Mouse (Mus musculus) heart, embryonic 10.5 days (tissue): ENCODE results near the gene Olfr19. TPM values are rescaled to one million over a fixed set of nuclear protein-coding genes. Genes with fewer than 3 reads are reported as not detected.
"Not testable (repeated sequence)": the region's sequence is repeated elsewhere in the genome, so short reads cannot be mapped to it uniquely, and the experiment has no call there.

ENCODE experiments used
- DNase-seq: peaks from one replicate; pipeline ENCODE4 v3.0.0-alpha.2; 2017; ENCODE audit warnings: low spot score
- H3K27ac ChIP-seq: fragments of 300-500 bp; sonication (generic); 2 replicates; pipeline ENCODE4 v1.5.1; 2016; ENCODE audit warnings: mild to moderate bottlenecking
- H3K27me3 ChIP-seq: fragments of 300-500 bp; sonication (generic); 2 replicates; pipeline ENCODE4 v1.6.1; 2016; ENCODE audit warnings: mild to moderate bottlenecking; ENCODE audit not compliant: poor library complexity, insufficient read depth, severe bottlenecking
- H3K36me3 ChIP-seq: fragments of 300-500 bp; sonication (generic); 2 replicates; pipeline ENCODE4 v1.6.1; 2016; ENCODE audit warnings: mild to moderate bottlenecking, moderate library complexity
- H3K4me1 ChIP-seq: fragments of 300-500 bp; sonication (generic); 2 replicates; pipeline ENCODE4 v1.6.1; 2016; ENCODE audit warnings: mild to moderate bottlenecking
- H3K4me3 ChIP-seq: fragments of 300-500 bp; sonication (generic); 2 replicates; pipeline ENCODE4 v1.5.1; 2016; ENCODE audit warnings: mild to moderate bottlenecking, moderate library complexity
- H3K9me3 ChIP-seq: fragments of 300-500 bp; sonication (generic); 2 replicates; pipeline ENCODE4 v1.6.1; 2016; ENCODE audit warnings: mild to moderate bottlenecking, moderate library complexity
- WGBS: fragments of 180-500 bp; shearing (Covaris S2); methylation state at CpG from one replicate; pipeline ENCODE4 v1.1.7; 2016; 5-methylcytosine and 5-hydroxymethylcytosine counted together
- polyA plus RNA-seq: library from polyadenylated mRNA; unstranded; fragments of >200 nt; fragmentation: Nextera tagmentation; extraction: Ambion mirVana; gene quantifications from 2 replicates; pipeline ENCODE4 v1.2.1, GENCODE M21; 2016

Olfr19 gene
- polyA plus RNA-seq, result not detected in 2 replicates

DNA sequence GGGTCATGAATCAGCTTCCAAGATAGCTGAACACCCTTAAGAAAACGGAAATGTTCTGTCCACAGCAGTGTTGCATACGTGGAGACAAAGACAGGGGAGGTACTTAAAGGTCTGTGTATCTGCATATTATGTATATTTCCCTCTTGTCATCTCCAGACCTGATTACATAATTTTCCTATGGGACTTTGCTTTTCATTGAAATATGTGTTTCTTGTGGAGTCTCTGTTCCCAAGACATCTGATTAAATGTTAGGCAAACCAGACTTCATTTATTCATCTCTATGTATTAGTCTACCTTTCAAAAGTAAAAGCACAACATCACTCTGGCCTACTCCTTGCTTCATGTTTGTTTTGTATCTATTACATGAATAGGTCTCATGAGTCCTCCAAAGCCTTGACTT lies at the start of gene Olfr19:
Gene Olfr19 (minus strand): TSS at position 101 of the 400 bp plus-strand sequence.
- H3K4me1 ChIP-seq, result no peaks in the 10 kb centered on the region
- no peak for DNase-seq
- no peaks in the 10 kb centered on the region for H3K9me3 ChIP-seq
- H3K36me3 ChIP-seq, result no peaks in the 10 kb centered on the region
- no peaks in the 10 kb centered on the region for H3K27me3 ChIP-seq
- H3K27ac ChIP-seq, result no peak within 1 kb of the TSS
- 59% methylated on average over 2 of the region's 2 CpGs for WGBS
- H3K4me3 ChIP-seq, result no peak within 1 kb of the TSS

DNA sequence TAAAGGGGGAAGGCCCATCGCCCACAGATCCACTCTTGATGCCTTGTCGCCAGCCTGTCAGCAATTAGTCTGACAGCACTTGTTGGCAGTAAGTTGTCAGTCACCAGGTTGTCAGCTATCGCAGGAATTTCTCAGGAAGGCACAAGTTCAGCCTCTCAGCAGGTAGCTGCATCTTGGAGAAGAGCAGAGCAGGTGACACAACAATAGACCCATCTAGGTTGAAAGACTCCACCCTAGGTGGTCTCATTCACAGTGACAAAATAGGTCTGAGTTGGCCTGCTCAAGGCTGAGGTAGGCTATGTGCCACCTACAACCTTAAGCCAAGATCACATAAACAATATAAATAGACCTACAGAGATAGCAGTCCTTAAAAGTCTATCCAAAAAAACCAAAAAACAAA lies 8.8 kb upstream of the Olfr19 start:
- H3K27ac ChIP-seq, result no peak overlapping the region
- no peaks in the 10 kb centered on the region for H3K36me3 ChIP-seq
- no peaks in the 10 kb centered on the region for H3K4me1 ChIP-seq
- H3K9me3 ChIP-seq, result no peaks in the 10 kb centered on the region
- no peaks in the 10 kb centered on the region for H3K27me3 ChIP-seq
- DNase-seq, result no peak
- WGBS, result 51% methylated on average over 3 of the region's 3 CpGs
- no peak overlapping the region for H3K4me3 ChIP-seq

DNA sequence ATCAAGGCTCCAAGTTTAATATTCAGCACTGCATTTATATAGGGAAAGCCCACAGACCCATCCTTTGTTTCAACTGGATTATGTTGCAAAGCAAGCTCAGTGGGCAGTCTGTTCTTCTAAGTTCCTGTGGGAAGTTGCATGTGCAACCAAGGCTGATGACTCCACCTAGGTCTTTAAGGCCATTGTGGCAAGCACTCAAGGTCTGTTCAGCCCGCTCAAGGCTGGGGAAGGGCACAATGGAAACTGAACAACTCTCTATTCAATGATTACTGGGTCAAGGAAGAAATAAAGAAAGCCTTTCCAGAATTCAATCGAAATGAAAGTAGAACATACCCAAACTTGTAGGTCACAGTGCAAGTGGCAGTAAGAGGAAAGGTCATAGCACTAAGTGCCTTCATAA lies 7.8 kb upstream of the Olfr19 start:
- no peaks in the 10 kb centered on the region for H3K4me1 ChIP-seq
- WGBS, result 64% methylated on average over 2 of the region's 2 CpGs
- no peak overlapping the region for H3K4me3 ChIP-seq
- no peaks in the 10 kb centered on the region for H3K9me3 ChIP-seq
- no peak for DNase-seq
- H3K27ac ChIP-seq, result no peak overlapping the region
- H3K27me3 ChIP-seq, result no peaks in the 10 kb centered on the region
- no peaks in the 10 kb centered on the region for H3K36me3 ChIP-seq

DNA sequence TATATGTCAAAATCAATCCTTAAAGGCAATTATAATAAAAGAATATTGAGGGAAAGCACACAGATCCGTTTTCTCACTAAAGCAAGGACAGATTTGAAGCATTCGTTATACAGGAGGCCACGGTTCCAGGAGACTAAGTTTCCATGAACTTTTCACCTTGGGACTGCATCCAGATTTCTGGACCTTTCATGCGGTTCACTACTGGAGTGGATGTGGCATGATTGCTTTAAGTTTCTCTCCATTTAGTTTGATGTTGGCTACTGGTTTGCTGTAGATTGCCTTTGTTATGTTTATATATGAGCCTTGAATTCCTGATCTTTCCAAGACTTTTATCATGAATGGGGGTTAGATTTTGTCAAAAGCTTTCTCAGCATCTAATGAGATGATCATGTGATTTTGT lies 11.2 kb downstream of the Olfr19 start:
- H3K27me3 ChIP-seq, result no peaks in the 10 kb centered on the region
- H3K36me3 ChIP-seq, result no peaks in the 10 kb centered on the region
- H3K9me3 ChIP-seq, result no peaks in the 10 kb centered on the region
- no peaks in the 10 kb centered on the region for H3K4me1 ChIP-seq
- 76% methylated on average over 4 of the region's 4 CpGs for WGBS
- H3K27ac ChIP-seq, result no peak overlapping the region
- no peak overlapping the region for H3K4me3 ChIP-seq
- no peak for DNase-seq

- H3K4me1 ChIP-seq, H3K27me3 ChIP-seq, H3K27ac ChIP-seq, H3K4me3 ChIP-seq, H3K9me3 ChIP-seq, DNase-seq, H3K36me3 ChIP-seq: not testable (repeated sequence)
Measured at GRCm38 (mm10) chr16:16664516-16664915, 11.7 kb downstream of the Olfr19 start.

- Histone ChIP-seq H3K9me3 (no peaks in the 10 kb centered on the region), H3K4me1 (no peaks in the 10 kb centered on the region), H3K27me3 (no peaks in the 10 kb centered on the region), H3K4me3 (no peak overlapping the region), H3K36me3 (no peaks in the 10 kb centered on the region), H3K27ac (no peak overlapping the region)
- WGBS, result 71% methylated on average over 1 of the region's 1 CpGs
- DNase-seq, result no peak
Measured at GRCm38 (mm10) chr16:16645148-16645547, 31.1 kb downstream of the Olfr19 start.

DNA sequence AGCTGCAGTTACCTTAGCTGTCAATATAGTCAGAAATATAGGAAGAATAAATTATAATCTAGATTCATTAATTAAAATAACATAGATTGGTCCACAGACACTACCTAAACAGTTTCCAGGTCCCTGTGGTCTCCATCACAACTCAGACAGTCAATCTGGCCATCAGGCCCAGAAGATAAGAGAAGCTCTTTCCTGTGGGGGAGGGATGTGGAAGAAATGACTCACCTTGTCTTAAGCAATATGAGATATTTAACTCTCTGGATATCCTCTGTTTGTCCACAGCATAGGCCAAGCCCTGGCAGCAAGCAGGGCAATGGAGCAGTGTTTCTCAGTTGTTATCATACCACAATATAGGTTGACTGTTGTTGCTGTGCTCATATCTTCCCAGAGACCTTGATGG lies 42.5 kb downstream of the Olfr19 start:
- DNase-seq, result no peak
- H3K4me1 ChIP-seq, result no peaks in the 10 kb centered on the region
- no peak overlapping the region for H3K4me3 ChIP-seq
- peaks cover 3% of the 10 kb centered on the region; the same call in 1 of the 2 replicates for H3K9me3 ChIP-seq
- no peaks in the 10 kb centered on the region for H3K27me3 ChIP-seq
- H3K36me3 ChIP-seq, result no peaks in the 10 kb centered on the region
- no peak overlapping the region for H3K27ac ChIP-seq

Other genes starting within 250 kb of the Olfr19 start
- 7.3 and 8.9 TPM in 2 replicates for gene Fgd4, start 75.9 kb downstream of the Olfr19 start, polyA plus RNA-seq
- 0.13 TPM in 1 of 2 replicates, not detected in the other for gene Spag6l, start 153.1 kb upstream of the Olfr19 start, polyA plus RNA-seq
- not detected in 2 replicates for gene Igll1, start 187.6 kb upstream of the Olfr19 start, polyA plus RNA-seq
- gene Top3b, start 194.3 kb upstream of the Olfr19 start, polyA plus RNA-seq, result 53.4 and 55.6 TPM in 2 replicates
- 1.6 and 1.8 TPM in 2 replicates for gene Vpreb1, start 194.4 kb upstream of the Olfr19 start, polyA plus RNA-seq
- gene Ppm1f, start 220.1 kb upstream of the Olfr19 start, polyA plus RNA-seq, result 29.2 and 41.0 TPM in 2 replicates